Mouse (Mus musculus) stomach, postnatal 0 days (tissue): ENCODE measurements around the gene Cmc2.

Experiments used
- CTCF ChIP-seq: IDR thresholded peaks from 2 replicates; pipeline ENCODE4 v1.5.1; 2016; ENCODE audit warnings: antibody characterized with exemption, low read depth, mild to moderate bottlenecking, moderate library complexity
- EP300 ChIP-seq: optimal IDR thresholded peaks from 2 replicates; pipeline ENCODE3; 2016; ENCODE audit warnings: antibody characterized with exemption

GRCm38 (mm10) chr8:116947589-116947988 lies 26.3 kb upstream of the Cmc2 start:
- TF ChIP-seq CTCF: no peak
- no peak for TF ChIP-seq EP300
